Mouse (Mus musculus) kidney, adult 2 months (tissue): ENCODE measurements around the gene Parvg.

Source experiments
- CTCF ChIP-seq: fragments of 200-500 bp; conservative IDR thresholded peaks from 2 replicates; pipeline ENCODE4 v1.5.1; 2011; ENCODE audit warnings: low read depth, mild to moderate bottlenecking, control low read depth, low read length, moderate library complexity, mixed read lengths; ENCODE audit not compliant: insufficient read depth, insufficient read length
- POLR2A ChIP-seq: fragments of 200-500 bp; IDR thresholded peaks from one replicate; pipeline ENCODE4 v1.6.1; 2011; ENCODE audit warnings: low read depth, low read length, control low read depth

GRCm38 (mm10) chr15:84328870-84329269, 5.0 kb downstream of the Parvg start:
- no peak for TF ChIP-seq CTCF
- no peak for TF ChIP-seq POLR2A
